Mouse (Mus musculus): ENCODE data around the gene Lrrtm3. TPM values are rescaled to one million over a fixed set of nuclear protein-coding genes. Genes with fewer than 3 reads are reported as not detected.
A peak's percentile ranks its signal among the peaks of the same experiment; 100 is the strongest.

Lrrtm3 gene
- polyA plus RNA-seq (2015; fragmentation: Nextera tagmentation; extraction: Ambion mirVana): 0.83 and 1.4 TPM in 2 replicates

GRCm38 (mm10) chr10:64089680-64090460 lies at the start of gene Lrrtm3:
TSS of gene Lrrtm3 (minus strand) at chr10:64090277.
- ATAC-seq (ENCODE audit: extremely low read depth, insufficient number of reproducible peaks, low FRiP score, low TSS enrichment): no peak
- no peaks in the 10 kb centered on the region for H3K36me3 ChIP-seq
- 5% methylated on average over 22 of the region's 22 CpGs for WGBS
- H3K27me3 ChIP-seq (replicated peaks): peaks cover 19% of the 10 kb centered on the region
- no peak within 1 kb of the TSS for H3K27ac ChIP-seq (replicated peaks)
- peak within 1 kb of the TSS; percentile 62 for H3K9ac ChIP-seq
- H3K4me1 ChIP-seq: peaks cover 28% of the 10 kb centered on the region
- no peaks in the 10 kb centered on the region for H3K9me3 ChIP-seq
- peak within 1 kb of the TSS; percentile 39 for H3K4me3 ChIP-seq
- H3K4me2 ChIP-seq: peak within 1 kb of the TSS; percentile 70

GRCm38 (mm10) chr10:64135481-64135880 lies 45.4 kb upstream of the Lrrtm3 start:
- no peak for ATAC-seq (ENCODE audit: extremely low read depth, insufficient number of reproducible peaks, low FRiP score, low TSS enrichment)
- Histone ChIP-seq H3K4me1 (0 out of 2 replicates have a peak, but pooled peaks cover 3% of the 10 kb centered on the region), H3K4me2 (no peak overlapping the region), H3K27me3 (replicated peaks) (no peaks in the 10 kb centered on the region), H3K9ac (no peak overlapping the region), H3K27ac (replicated peaks) (no peak overlapping the region), H3K4me3 (no peak overlapping the region), H3K9me3 (no peaks in the 10 kb centered on the region), H3K36me3 (no peaks in the 10 kb centered on the region)
- 79% methylated on average over 7 of the region's 7 CpGs for WGBS

- 64% methylated on average over 3 of the region's 3 CpGs for WGBS
- H3K27ac ChIP-seq (replicated peaks): no peak overlapping the region
- H3K4me2 ChIP-seq: no peak overlapping the region
- 0 out of 2 replicates have a peak, but pooled peaks cover 3% of the 10 kb centered on the region for H3K4me1 ChIP-seq
- H3K27me3 ChIP-seq (replicated peaks): no peaks in the 10 kb centered on the region
- no peak overlapping the region for H3K9ac ChIP-seq
- H3K36me3 ChIP-seq: no peaks in the 10 kb centered on the region
- H3K9me3 ChIP-seq: no peaks in the 10 kb centered on the region
- no peak for ATAC-seq (ENCODE audit: extremely low read depth, insufficient number of reproducible peaks, low FRiP score, low TSS enrichment)
- no peak overlapping the region for H3K4me3 ChIP-seq
Observed at GRCm38 (mm10) chr10:64133461-64133860, 43.4 kb upstream of the Lrrtm3 start.

GRCm38 (mm10) chr10:64130397-64131150 lies 40.5 kb upstream of the Lrrtm3 start:
- no peaks in the 10 kb centered on the region for H3K9me3 ChIP-seq
- 81% methylated on average over 15 of the region's 15 CpGs for WGBS
- no peak overlapping the region for H3K4me3 ChIP-seq
- H3K4me1 ChIP-seq: no peaks in the 10 kb centered on the region
- no peak overlapping the region for H3K9ac ChIP-seq
- H3K4me2 ChIP-seq: no peak overlapping the region
- H3K27me3 ChIP-seq (replicated peaks): no peaks in the 10 kb centered on the region
- no peak overlapping the region for H3K27ac ChIP-seq (replicated peaks)
- ATAC-seq (ENCODE audit: extremely low read depth, insufficient number of reproducible peaks, low FRiP score, low TSS enrichment): no peak
- H3K36me3 ChIP-seq: 0 out of 2 replicates have a peak, but pooled peaks cover 3% of the 10 kb centered on the region

- ATAC-seq (ENCODE audit: extremely low read depth, insufficient number of reproducible peaks, low FRiP score, low TSS enrichment): no peak
- H3K27me3 ChIP-seq (replicated peaks): no peaks in the 10 kb centered on the region
- H3K27ac ChIP-seq (replicated peaks): no peak overlapping the region
- H3K9ac ChIP-seq: no peak overlapping the region
- no peak overlapping the region for H3K4me2 ChIP-seq
- WGBS: 72% methylated on average over 3 of the region's 3 CpGs
- H3K4me3 ChIP-seq: no peak overlapping the region
- no peaks in the 10 kb centered on the region for H3K4me1 ChIP-seq
- H3K9me3 ChIP-seq: no peaks in the 10 kb centered on the region
- H3K36me3 ChIP-seq: no peaks in the 10 kb centered on the region
Observed at GRCm38 (mm10) chr10:64118833-64119232, 28.8 kb upstream of the Lrrtm3 start.

- H3K27ac ChIP-seq (replicated peaks): no peak overlapping the region
- no peaks in the 10 kb centered on the region for H3K4me1 ChIP-seq
- 89% methylated on average over 11 of the region's 11 CpGs for WGBS
- no peaks in the 10 kb centered on the region for H3K9me3 ChIP-seq
- ATAC-seq (ENCODE audit: extremely low read depth, insufficient number of reproducible peaks, low FRiP score, low TSS enrichment): no peak
- no peak overlapping the region for H3K9ac ChIP-seq
- no peaks in the 10 kb centered on the region for H3K27me3 ChIP-seq (replicated peaks)
- H3K36me3 ChIP-seq: no peaks in the 10 kb centered on the region
- no peak overlapping the region for H3K4me2 ChIP-seq
- no peak overlapping the region for H3K4me3 ChIP-seq
Observed at GRCm38 (mm10) chr10:64115246-64115645, 25.2 kb upstream of the Lrrtm3 start.

GRCm38 (mm10) chr10:64096532-64096931 lies 6.5 kb upstream of the Lrrtm3 start:
- no peak for ATAC-seq (ENCODE audit: extremely low read depth, insufficient number of reproducible peaks, low FRiP score, low TSS enrichment)

GRCm38 (mm10) chr10:64088774-64089460 lies 1.2 kb downstream of the Lrrtm3 start:
- no peaks in the 10 kb centered on the region for H3K36me3 ChIP-seq
- H3K27ac ChIP-seq (replicated peaks): no peak overlapping the region
- WGBS: 35% methylated on average over 19 of the region's 19 CpGs
- peaks cover 28% of the 10 kb centered on the region for H3K4me1 ChIP-seq
- no peak overlapping the region for H3K9ac ChIP-seq
- peaks cover 19% of the 10 kb centered on the region for H3K27me3 ChIP-seq (replicated peaks)
- no peak overlapping the region for H3K4me3 ChIP-seq
- no peaks in the 10 kb centered on the region for H3K9me3 ChIP-seq
- H3K4me2 ChIP-seq: peak overlapping the region; percentile 74
- no peak for ATAC-seq (ENCODE audit: extremely low read depth, insufficient number of reproducible peaks, low FRiP score, low TSS enrichment)

More at GRCm38 (mm10) chr10:64096532-64096931, 6.5 kb upstream of the Lrrtm3 start:
- Histone ChIP-seq H3K9me3 (no peaks in the 10 kb centered on the region), H3K4me1 (no peaks in the 10 kb centered on the region), H3K9ac (no peak overlapping the region), H3K36me3 (no peaks in the 10 kb centered on the region), H3K27me3 (replicated peaks) (no peaks in the 10 kb centered on the region), H3K4me3 (no peak overlapping the region), H3K4me2 (no peak overlapping the region), H3K27ac (replicated peaks) (no peak overlapping the region)
- 91% methylated on average over 1 of the region's 1 CpGs for whole genome bisulfite sequencing

GRCm38 (mm10) chr10:64087936-64088773 lies 1.9 kb downstream of the Lrrtm3 start:
- Histone ChIP-seq H3K9me3 (no peaks in the 10 kb centered on the region), H3K4me3 (peak overlapping the region; percentile 50), H3K27ac (replicated peaks) (no peak overlapping the region), H3K4me1 (peaks cover 28% of the 10 kb centered on the region), H3K27me3 (replicated peaks) (peaks cover 19% of the 10 kb centered on the region), H3K4me2 (peak overlapping the region; percentile 74), H3K36me3 (no peaks in the 10 kb centered on the region), H3K9ac (peak overlapping the region; percentile 73)
- WGBS: 7% methylated on average over 26 of the region's 26 CpGs
- no peak for ATAC-seq (ENCODE audit: extremely low read depth, insufficient number of reproducible peaks, low FRiP score, low TSS enrichment)

- H3K27ac ChIP-seq (replicated peaks): no peak overlapping the region
- H3K36me3 ChIP-seq: no peaks in the 10 kb centered on the region
- H3K4me2 ChIP-seq: peak overlapping the region; percentile 74
- H3K9ac ChIP-seq: peak overlapping the region; percentile 73
- peaks cover 28% of the 10 kb centered on the region for H3K4me1 ChIP-seq
- no peaks in the 10 kb centered on the region for H3K9me3 ChIP-seq
- 3% methylated on average over 12 of the region's 12 CpGs for WGBS
- no peak for ATAC-seq (ENCODE audit: extremely low read depth, insufficient number of reproducible peaks, low FRiP score, low TSS enrichment)
- H3K4me3 ChIP-seq: peak overlapping the region; percentile 50
- H3K27me3 ChIP-seq (replicated peaks): peaks cover 19% of the 10 kb centered on the region
Observed at GRCm38 (mm10) chr10:64087521-64087920, 2.6 kb downstream of the Lrrtm3 start.

Data from heart, embryonic 13.5 days (tissue).